33 mouse cellular contexts compared by ENCODE assay signal in the genomic region with DNA sequence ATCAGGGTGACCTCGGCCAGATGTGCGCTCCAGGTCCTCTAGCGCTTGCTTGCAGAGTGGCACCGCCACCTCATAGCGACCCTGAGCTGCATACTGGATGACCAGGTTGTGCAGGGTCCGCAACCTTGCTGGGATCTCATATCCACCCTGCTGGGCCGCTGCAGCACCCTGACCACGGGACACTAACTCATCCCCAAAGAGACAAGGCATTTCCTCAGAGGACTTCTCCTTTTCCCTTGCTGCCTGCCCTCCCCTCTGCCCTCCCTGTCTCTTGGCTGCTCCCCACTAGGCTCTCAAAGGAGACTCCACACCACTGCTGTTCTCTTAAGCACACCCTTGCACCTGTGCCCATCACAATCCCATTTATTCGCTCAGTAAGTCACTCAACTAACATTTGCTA. TPM values are rescaled to one million over a fixed set of nuclear protein-coding genes. Genes with fewer than 3 reads are reported as not detected.
A peak's percentile ranks its signal among the peaks of the same experiment; 100 is the strongest.
DNase-seq lines count a peak whose midpoint lies in the region; ATAC-seq and TF ChIP-seq lines count a peak whose summit lies in the region.
"Had no signal": no experiment of that assay in that cellular context is flagged by ENCODE, and none has a peak within 500 bp of the region (broad histone marks: within the 10 kb centered on the region; RNA-seq: fewer than 3 reads in every experiment).

No protein-coding gene starts in this region.

- no peak for DNase-seq in kidney, postnatal 14 days
- DNase-seq in urinary bladder, postnatal 25 days (ENCODE audit: low spot score) = no peak
- DNase-seq in B cell, adult 2 months = no peak
- no peak for DNase-seq in hindbrain, embryonic 11.5 days (ENCODE audit: low spot score)
- DNase-seq: adrenal gland, postnatal 10 days; cerebellum, adult 11-12 months; cerebellum, adult 9-11 months; gastrocnemius, postnatal 14 days; heart, adult 18-20 months; heart, postnatal 4 days; kidney, postnatal 10 days; layer of hippocampus, adult 9-11 months; lung, postnatal 36 days; right cerebral cortex, adult 18-20 months; right cerebral cortex, postnatal 4 days; thymus, adult 18-20 months; thymus, postnatal 36 days had no signal

- peaks cover 26% of the 10 kb centered on the region for H3K79me2 ChIP-seq in macrophage (ENCODE audit: inconsistent target)

- peaks cover 31% of the 10 kb centered on the region for H3K4me1 ChIP-seq in kidney, embryonic 15.5 days
- H3K4me1 ChIP-seq in bone marrow macrophage, adult 2 months (ENCODE audit: control insufficient read depth, insufficient read depth, low read length) = peaks cover 37% of the 10 kb centered on the region
- H3K4me1 ChIP-seq in hindbrain, embryonic 11.5 days (replicated peaks; ENCODE audit: control insufficient read depth, insufficient read depth, low read length) = no peaks in the 10 kb centered on the region

- 56% methylated on average over 9 of the region's 9 CpGs for WGBS in kidney, embryonic 15.5 days
- WGBS in macrophage (ENCODE audit: missing documents) = 30% methylated on average over 9 of the region's 9 CpGs
- 77% methylated on average over 9 of the region's 9 CpGs for WGBS in hindbrain, embryonic 11.5 days

- no peak overlapping the region for H3K4me3 ChIP-seq in kidney, embryonic 15.5 days (replicated peaks)
- peak overlapping the region; percentile 66 for H3K4me3 ChIP-seq in bone marrow macrophage, adult 2 months (ENCODE audit: insufficient read depth, low read length)
- H3K4me3 ChIP-seq in macrophage (ENCODE audit: inconsistent target) = peak overlapping the region; percentile 66
- no peak overlapping the region for H3K4me3 ChIP-seq in hindbrain, embryonic 11.5 days (ENCODE audit: low read depth, low read length)
- H3K4me3 ChIP-seq: embryonic facial prominence, embryonic 15.5 days; heart, embryonic 12.5 days; liver, embryonic 15.5 days; lung, embryonic 15.5 days; myocyte; neural tube, embryonic 12.5 days had no signal

- no peak overlapping the region for H3K4me2 ChIP-seq in kidney, embryonic 15.5 days
- H3K4me2 ChIP-seq in hindbrain, embryonic 11.5 days (replicated peaks; ENCODE audit: low read depth, low read length) = no peak overlapping the region
- H3K4me2 ChIP-seq: embryonic facial prominence, embryonic 15.5 days; heart, embryonic 12.5 days; hindbrain, embryonic 14.5 days; liver, embryonic 15.5 days; lung, embryonic 15.5 days; neural tube, embryonic 12.5 days had no signal

- no peaks in the 10 kb centered on the region for H3K27me3 ChIP-seq in kidney, embryonic 15.5 days
- no peaks in the 10 kb centered on the region for H3K27me3 ChIP-seq in hindbrain, embryonic 11.5 days (ENCODE audit: control insufficient read depth, insufficient read depth, low read length)
- H3K27me3 ChIP-seq: embryonic facial prominence, embryonic 15.5 days; heart, embryonic 12.5 days; liver, embryonic 15.5 days; lung, embryonic 15.5 days; neural tube, embryonic 12.5 days had no signal

- peak overlapping the region; percentile 1; the same call in 1 of the 2 replicates for H3K27ac ChIP-seq in kidney, embryonic 15.5 days
- H3K27ac ChIP-seq in bone marrow macrophage, adult 2 months (ENCODE audit: insufficient read depth, low read depth, low read length) = peak overlapping the region; percentile 85
- H3K27ac ChIP-seq in macrophage = peak overlapping the region; percentile 98
- H3K27ac ChIP-seq in hindbrain, embryonic 11.5 days (ENCODE audit: low read depth, low read length) = no peak overlapping the region
- H3K27ac ChIP-seq: embryonic facial prominence, embryonic 15.5 days; hindbrain, embryonic 14.5 days; liver, embryonic 15.5 days; lung, embryonic 15.5 days; midbrain, embryonic 10.5 days; neural tube, embryonic 12.5 days; stomach, postnatal 0 days had no signal

- TF ChIP-seq POLR2A in bone marrow macrophage, adult 2 months (IDR thresholded peaks at IDR 0.05; ENCODE audit: borderline replicate concordance, low read depth, low read length) = no peak; the same call in 1 of the 2 replicates

- no peak for ATAC-seq in kidney, embryonic 15.5 days (replicated peaks; ENCODE audit: low FRiP score)
- no peak for ATAC-seq in hindbrain, embryonic 11.5 days (ENCODE audit: low FRiP score)
- ATAC-seq: forebrain, embryonic 14.5 days; intestine, postnatal 0 days; midbrain, embryonic 16.5 days had no signal

- H3K36me3 ChIP-seq in kidney, embryonic 15.5 days = peaks cover 47% of the 10 kb centered on the region
- peaks cover 14% of the 10 kb centered on the region; the same call in 1 of the 2 replicates for H3K36me3 ChIP-seq in macrophage (ENCODE audit: inconsistent target)
- H3K36me3 ChIP-seq in hindbrain, embryonic 11.5 days (ENCODE audit: control insufficient read depth, insufficient read depth, low read length) = 0 out of 2 replicates have a peak, but pooled peaks cover 3% of the 10 kb centered on the region
- H3K36me3 ChIP-seq: liver, embryonic 15.5 days had no signal

- no peak overlapping the region for H3K9ac ChIP-seq in kidney, embryonic 15.5 days
- no peak overlapping the region for H3K9ac ChIP-seq in hindbrain, embryonic 11.5 days (ENCODE audit: low read depth, low read length)
- H3K9ac ChIP-seq: embryonic facial prominence, embryonic 15.5 days; heart, embryonic 12.5 days; hindbrain, embryonic 14.5 days; liver, embryonic 15.5 days; lung, embryonic 15.5 days; neural tube, embryonic 12.5 days had no signal

- TF ChIP-seq CTCF in bone marrow macrophage, adult 2 months (IDR thresholded peaks at IDR 0.05; ENCODE audit: low read depth, low read length) = no peak

- no peaks in the 10 kb centered on the region for H3K9me3 ChIP-seq in kidney, embryonic 15.5 days (replicated peaks)
- no peaks in the 10 kb centered on the region for H3K9me3 ChIP-seq in hindbrain, embryonic 11.5 days (ENCODE audit: control insufficient read depth, low read length)
- H3K9me3 ChIP-seq: embryonic facial prominence, embryonic 15.5 days; G1E; heart, embryonic 12.5 days; liver, embryonic 15.5 days; lung, embryonic 15.5 days; midbrain, embryonic 10.5 days; neural tube, embryonic 12.5 days had no signal

RNA-seq across cellular contexts. Expression of a gene that starts 5.9 kb away (rescaled TPM):
- 36.9 and 42.4 TPM in 2 replicates for polyA plus RNA-seq in kidney, embryonic 15.5 days (2015; fragmentation: Nextera tagmentation; extraction: Ambion mirVana)
- 45.3 and 48.8 TPM in 2 replicates for polyA plus RNA-seq in bone marrow macrophage, adult 2 months (2012; ENCODE audit: insufficient read depth, insufficient read length, missing spikeins)
- total RNA-seq in macrophage (2018; cell fraction: chromatin; rRNA removed) = 10 to 100 TPM in 18 of 26 experiments, 1 to 10 TPM in 7, under 1 TPM in 1; 0.75 to 65.3 (median 13.7) TPM
- 10 to 100 TPM; 21.0 to 67.7 (median 39.1) TPM for total RNA-seq in macrophage (2018; cell fraction: cytosol; rRNA removed)
- 10 to 100 TPM in 21 of 26 experiments, 1 to 10 TPM in 5; 5.5 to 47.7 (median 18.4) TPM for total RNA-seq in macrophage (2018; cell fraction: nucleus; rRNA removed)
- 41.6 to 48.1 TPM (median 47.7 TPM) in 3 replicates for polyA plus RNA-seq in macrophage (2018)
- 22.7 and 29.8 TPM in 2 replicates for polyA plus RNA-seq in hindbrain, embryonic 11.5 days (2014; fragmentation: Nextera tagmentation; extraction: Ambion mirVana)

RNA-seq across cellular contexts. Expression of a gene that starts 6.1 kb away (rescaled TPM):
- 108 and 124 TPM in 2 replicates for polyA plus RNA-seq in kidney, embryonic 15.5 days (2015; fragmentation: Nextera tagmentation; extraction: Ambion mirVana)
- 38.2 and 39.9 TPM in 2 replicates for polyA plus RNA-seq in bone marrow macrophage, adult 2 months (2012; ENCODE audit: insufficient read depth, insufficient read length, missing spikeins)
- total RNA-seq in macrophage (2018; cell fraction: chromatin; rRNA removed) = 10 to 100 TPM in 14 of 26 experiments, 1 to 10 TPM in 12; 2.0 to 26.5 (median 12.4) TPM
- total RNA-seq in macrophage (2018; cell fraction: cytosol; rRNA removed) = 10 to 100 TPM; 23.2 to 51.7 (median 39.6) TPM
- total RNA-seq in macrophage (2018; cell fraction: nucleus; rRNA removed) = 10 to 100 TPM in 21 of 26 experiments, 1 to 10 TPM in 5; 4.9 to 37.1 (median 15.6) TPM
- polyA plus RNA-seq in macrophage (2018) = 34.1 to 78.8 TPM (median 41.5 TPM) in 3 replicates
- 94.8 and 95.2 TPM in 2 replicates for polyA plus RNA-seq in hindbrain, embryonic 11.5 days (2014; fragmentation: Nextera tagmentation; extraction: Ambion mirVana)

RNA-seq across cellular contexts. Expression of a gene that starts 10.2 kb away (rescaled TPM):
- 55.5 and 59.2 TPM in 2 replicates for polyA plus RNA-seq in kidney, embryonic 15.5 days (2015; fragmentation: Nextera tagmentation; extraction: Ambion mirVana)
- polyA plus RNA-seq in bone marrow macrophage, adult 2 months (2012; ENCODE audit: insufficient read depth, insufficient read length, missing spikeins) = 14.5 and 15.4 TPM in 2 replicates
- total RNA-seq in macrophage (2018; cell fraction: chromatin; rRNA removed) = 10 to 100 TPM in 16 of 26 experiments, 1 to 10 TPM in 10; 2.7 to 30.0 (median 12.8) TPM
- total RNA-seq in macrophage (2018; cell fraction: cytosol; rRNA removed) = 10 to 100 TPM in 8 of 26 experiments, 1 to 10 TPM in 18; 3.3 to 13.4 (median 6.7) TPM
- 10 to 100 TPM in 10 of 26 experiments, 1 to 10 TPM in 16; 4.2 to 18.6 (median 8.9) TPM for total RNA-seq in macrophage (2018; cell fraction: nucleus; rRNA removed)
- polyA plus RNA-seq in macrophage (2018) = 6.2 to 8.8 TPM (median 7.3 TPM) in 3 replicates
- 25.9 and 30.5 TPM in 2 replicates for polyA plus RNA-seq in hindbrain, embryonic 11.5 days (2014; fragmentation: Nextera tagmentation; extraction: Ambion mirVana)

RNA-seq across cellular contexts. Expression of a gene that starts 10.6 kb away (rescaled TPM):
- 120 and 138 TPM in 2 replicates for polyA plus RNA-seq in kidney, embryonic 15.5 days (2015; fragmentation: Nextera tagmentation; extraction: Ambion mirVana)
- 0.43 and 0.56 TPM in 2 replicates for polyA plus RNA-seq in bone marrow macrophage, adult 2 months (2012; ENCODE audit: insufficient read depth, insufficient read length, missing spikeins)
- total RNA-seq in macrophage (2018; cell fraction: chromatin; rRNA removed) = 1 to 10 TPM in 2 of 26 experiments, under 1 TPM in 6, not detected in 18; 0.19 to 8.8 (median 0.39) TPM
- under 1 TPM in 15 of 26 experiments, not detected in 11; 0.03 to 0.19 (median 0.04) TPM for total RNA-seq in macrophage (2018; cell fraction: cytosol; rRNA removed)
- total RNA-seq in macrophage (2018; cell fraction: nucleus; rRNA removed) = 1 to 10 TPM in 1 of 26 experiments, under 1 TPM in 5, not detected in 20; 0.15 to 1.6 (median 0.18) TPM
- polyA plus RNA-seq in macrophage (2018) = 0.04 to 0.14 TPM in 2 of 3 replicates, not detected in the other
- 16.0 and 21.5 TPM in 2 replicates for polyA plus RNA-seq in hindbrain, embryonic 11.5 days (2014; fragmentation: Nextera tagmentation; extraction: Ambion mirVana)

RNA-seq across cellular contexts. Expression of a gene that starts 34.2 kb away (rescaled TPM):
- 63.9 and 65.4 TPM in 2 replicates for polyA plus RNA-seq in kidney, embryonic 15.5 days (2015; fragmentation: Nextera tagmentation; extraction: Ambion mirVana)
- 25.8 and 27.7 TPM in 2 replicates for polyA plus RNA-seq in bone marrow macrophage, adult 2 months (2012; ENCODE audit: insufficient read depth, insufficient read length, missing spikeins)
- total RNA-seq in macrophage (2018; cell fraction: chromatin; rRNA removed) = 10 to 100 TPM in 24 of 26 experiments, 1 to 10 TPM in 2; 7.2 to 26.0 (median 17.8) TPM
- total RNA-seq in macrophage (2018; cell fraction: cytosol; rRNA removed) = 10 to 100 TPM; 23.3 to 43.0 (median 35.7) TPM
- 10 to 100 TPM; 10.2 to 32.5 (median 19.9) TPM for total RNA-seq in macrophage (2018; cell fraction: nucleus; rRNA removed)
- polyA plus RNA-seq in macrophage (2018) = 30.5 to 52.1 TPM (median 39.7 TPM) in 3 replicates
- 57.9 and 58.4 TPM in 2 replicates for polyA plus RNA-seq in hindbrain, embryonic 11.5 days (2014; fragmentation: Nextera tagmentation; extraction: Ambion mirVana)

Comparison
In these comparisons a context has a peak if more than half of its experiments do, and no peak if none do; other contexts are left out.
1. H3K4me3 ChIP-seq: peak in bone marrow macrophage, adult 2 months (single experiment) and macrophage (single experiment); none in kidney, embryonic 15.5 days (single experiment) and hindbrain, embryonic 11.5 days (single experiment).